In the genomic region with DNA sequence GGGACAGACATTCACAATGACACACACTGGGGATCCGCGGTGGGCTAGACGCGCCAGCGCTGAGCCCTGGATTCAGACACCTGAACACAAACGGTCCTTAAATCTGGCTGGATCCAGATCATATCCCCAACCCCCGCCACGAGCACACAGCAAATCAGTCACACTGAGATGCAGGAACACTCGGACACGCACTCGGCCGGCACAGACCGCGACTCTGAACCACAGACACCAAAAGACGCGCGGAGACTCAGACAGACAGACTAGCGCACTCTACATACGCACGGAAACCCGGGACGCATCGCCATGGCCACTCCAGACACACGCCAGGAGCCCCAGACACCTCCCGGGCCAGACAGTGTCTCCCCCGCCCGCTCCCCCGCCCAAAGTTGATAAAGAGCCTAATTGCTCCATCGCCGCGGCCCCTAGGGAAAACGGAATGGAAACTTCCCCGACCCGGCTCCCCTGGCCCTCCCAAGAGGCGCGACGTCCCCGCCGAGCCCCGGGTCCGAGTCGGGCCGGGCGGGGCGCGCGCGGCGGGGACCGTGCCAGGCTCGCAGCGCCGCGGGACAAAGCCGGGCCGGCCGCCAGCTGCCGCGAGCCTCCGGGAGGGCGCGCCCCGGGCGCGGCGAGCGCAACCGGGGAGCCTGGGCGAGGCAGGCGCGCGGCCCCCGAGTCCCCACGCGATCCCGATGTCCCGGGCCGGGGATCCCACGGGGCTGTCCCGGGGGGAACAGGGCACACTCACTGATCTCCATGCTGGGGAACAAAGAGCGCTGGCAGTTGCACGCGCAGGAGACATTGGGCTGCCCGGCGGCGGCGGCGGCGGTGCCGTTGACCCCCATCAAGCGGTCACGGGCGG, we compare ENCODE assay signal across 8 mouse cellular contexts. TPM values are rescaled to one million over a fixed set of nuclear protein-coding genes. Genes with fewer than 3 reads are reported as not detected.
DNase-seq lines count a peak whose midpoint lies in the region; ATAC-seq lines count a peak whose summit lies in the region.

No protein-coding gene starts in this region.

- WGBS in heart, embryonic 10.5 days, result under 1% methylated on average over 92 of the region's 93 CpGs
- under 1% methylated on average over 92 of the region's 93 CpGs for WGBS in stomach, embryonic 15.5 days

- H3K4me3 ChIP-seq in heart, embryonic 10.5 days, result peak overlapping the region; percentile 85
- H3K4me3 ChIP-seq in stomach, embryonic 15.5 days (replicated peaks), result peak overlapping the region; percentile 94

- H3K27ac ChIP-seq in heart, embryonic 10.5 days, result peak overlapping the region; percentile 95
- peak overlapping the region; percentile 84 for H3K27ac ChIP-seq in stomach, embryonic 15.5 days

- H3K27me3 ChIP-seq in heart, embryonic 10.5 days (ENCODE audit: insufficient read depth, poor library complexity, severe bottlenecking), result peaks cover 71% of the 10 kb centered on the region
- no peaks in the 10 kb centered on the region for H3K27me3 ChIP-seq in stomach, embryonic 15.5 days (replicated peaks)

- DNase-seq in CD4-positive helper T cell, adult 2 months (ENCODE audit: low read depth, low spot score), result peak; percentile 64
- peak; percentile 59 for DNase-seq in NIH3T3 (ENCODE audit: low read depth)
- DNase-seq in embryo, embryonic 10.5 days (ENCODE audit: low spot score), result peak; percentile 67
- DNase-seq in heart, embryonic 10.5 days (ENCODE audit: low spot score), result peak; percentile 81
- peak; percentile 69 for DNase-seq in kidney, postnatal 14 days
- peak; percentile 62 to 72 for DNase-seq in lung, postnatal 4 days
- DNase-seq in layer of hippocampus, adult 9-11 months, result no peak

- no peak for ATAC-seq in stomach, embryonic 15.5 days (ENCODE audit: insufficient read depth, low FRiP score, low read depth)

- no peaks in the 10 kb centered on the region for H3K9me3 ChIP-seq in heart, embryonic 10.5 days
- H3K9me3 ChIP-seq in stomach, embryonic 15.5 days, result no peaks in the 10 kb centered on the region

- peak overlapping the region; percentile 79 for H3K4me2 ChIP-seq in stomach, embryonic 15.5 days

- H3K36me3 ChIP-seq in heart, embryonic 10.5 days, result no peaks in the 10 kb centered on the region
- H3K36me3 ChIP-seq in stomach, embryonic 15.5 days, result no peaks in the 10 kb centered on the region

- peaks cover 45% of the 10 kb centered on the region for H3K4me1 ChIP-seq in heart, embryonic 10.5 days
- H3K4me1 ChIP-seq in stomach, embryonic 15.5 days, result peaks cover 40% of the 10 kb centered on the region

- H3K9ac ChIP-seq in stomach, embryonic 15.5 days, result peak overlapping the region; percentile 97

RNA-seq across cellular contexts. Expression of a gene that starts 0.8 kb away (rescaled TPM):
- polyA plus RNA-seq in heart, embryonic 10.5 days (2016; fragmentation: Nextera tagmentation; extraction: Ambion mirVana), result 1.4 and 1.9 TPM in 2 replicates
- polyA plus RNA-seq in stomach, embryonic 15.5 days (2015; fragmentation: Nextera tagmentation; extraction: Ambion mirVana), result 7.3 and 7.5 TPM in 2 replicates

RNA-seq across cellular contexts. Expression of a gene that starts 56.8 kb away (rescaled TPM):
- polyA plus RNA-seq in heart, embryonic 10.5 days (2016; fragmentation: Nextera tagmentation; extraction: Ambion mirVana), result not detected in 2 replicates
- polyA plus RNA-seq in stomach, embryonic 15.5 days (2015; fragmentation: Nextera tagmentation; extraction: Ambion mirVana), result 0.93 and 1.3 TPM in 2 replicates
